Mouse (Mus musculus): ENCODE measurements around the gene Scd1.

DNA sequence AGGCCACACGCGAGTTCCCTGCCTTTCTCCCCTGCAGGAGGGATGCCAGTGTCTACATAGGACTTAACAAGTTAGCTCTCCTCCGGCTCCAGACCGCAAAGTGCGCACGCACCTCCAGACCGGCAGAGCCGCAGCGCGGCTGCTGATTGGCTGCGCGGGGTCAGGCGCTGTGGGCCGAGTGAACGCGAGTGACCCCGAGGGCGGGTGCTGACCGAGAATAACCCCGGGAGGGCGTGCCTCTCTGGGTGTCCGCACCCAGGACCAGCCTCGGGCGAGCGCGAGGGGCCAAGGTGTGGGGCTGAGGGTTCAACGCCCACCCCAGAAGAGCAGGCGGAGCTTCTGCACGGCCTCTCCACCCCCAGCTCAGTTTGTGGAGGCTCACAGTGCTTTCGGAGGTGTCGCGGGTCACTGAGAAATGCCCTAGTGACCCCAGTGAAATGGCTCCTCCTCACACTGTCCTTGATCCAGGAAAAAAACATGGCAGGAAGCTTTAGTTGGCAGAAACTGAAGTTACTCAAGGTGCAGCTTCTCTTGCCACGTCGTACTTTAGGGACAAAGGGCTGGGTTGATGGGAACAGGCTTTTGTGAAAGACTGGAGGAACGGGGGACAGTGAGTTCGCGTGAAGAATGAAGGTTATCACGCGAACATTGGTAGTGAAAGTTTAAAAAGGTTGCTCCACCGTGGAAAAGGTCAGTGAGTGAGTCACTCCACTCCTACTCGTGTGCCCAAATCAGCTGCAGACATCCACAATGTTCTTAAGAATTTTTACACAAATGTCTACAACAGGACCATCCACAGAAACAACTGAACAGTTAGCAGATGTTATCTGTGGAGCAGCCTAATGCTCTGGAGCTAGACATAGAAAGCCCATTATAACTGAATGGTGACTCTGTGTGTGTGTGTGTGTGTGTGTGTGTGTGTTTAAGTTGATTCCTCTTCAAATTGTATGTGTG, 18.9 kb downstream of the Scd1 start:
- TF ChIP-seq CTCF (IDR thresholded peaks at IDR 0.05; ENCODE audit: low read depth, low read length), result no peak
- peak; percentile 90 for TF ChIP-seq EP300 (IDR thresholded peaks at IDR 0.05; ENCODE audit: insufficient read depth, low read depth, low read length)
- peak; percentile 68 for TF ChIP-seq POLR2A (IDR thresholded peaks at IDR 0.05; ENCODE audit: insufficient read depth, low read length)

Data from ES-Bruce4 (cell line).